Mouse (Mus musculus) adrenal gland, adult 2 months (tissue): ENCODE measurements around the gene Obscn. TPM values are rescaled to one million over a fixed set of nuclear protein-coding genes. Genes with fewer than 3 reads are reported as not detected.

ENCODE experiments used
- DNase-seq: peaks from one replicate; pipeline ENCODE4 v3.0.0; 2021
- polyA plus RNA-seq: library from polyadenylated mRNA; depleted of rRNA; stranded (reverse); fragments of >200 nt; gene quantifications from 2 replicates; pipeline ENCODE4 v1.2.3, GENCODE M21; 2012
- total RNA-seq, 2 experiments: library from RNA; stranded (reverse); gene quantifications; 2 replicates each; pipeline ENCODE4 v1.2.3; 2021

The Obscn gene
- total and polyA plus RNA-seq, 3 experiments = 0.92 to 5.5 (median 1.5) TPM

- no peak for DNase-seq
These were observed 78.2 kb downstream of the Obscn start for GRCm38 (mm10) chr11:59058025-59058424.

- DNase-seq = peak; percentile 21
These were observed 85.2 kb downstream of the Obscn start for GRCm38 (mm10) chr11:59051031-59051430.

GRCm38 (mm10) chr11:59044703-59045330 lies 91.4 kb downstream of the Obscn start:
- no peak for DNase-seq

GRCm38 (mm10) chr11:59029003-59029402 lies 107.2 kb downstream of the Obscn start:
- DNase-seq = no peak

- DNase-seq = no peak
These were observed 109.8 kb downstream of the Obscn start for GRCm38 (mm10) chr11:59026411-59026810.

- DNase-seq = peak; percentile 71
These were observed 121.2 kb downstream of the Obscn start for GRCm38 (mm10) chr11:59015052-59015451.

GRCm38 (mm10) chr11:59002327-59003079 lies 133.7 kb downstream of the Obscn start:
- DNase-seq = no peak

- DNase-seq = no peak
These were observed 135.6 kb downstream of the Obscn start for GRCm38 (mm10) chr11:59000635-59001034.

- DNase-seq = no peak
These were observed 136.4 kb downstream of the Obscn start for GRCm38 (mm10) chr11:58999830-59000229.

GRCm38 (mm10) chr11:58999158-58999557 lies 137.0 kb downstream of the Obscn start:
- no peak for DNase-seq

GRCm38 (mm10) chr11:58997541-58997940 lies 138.7 kb downstream of the Obscn start:
- no peak for DNase-seq

GRCm38 (mm10) chr11:58995807-58996370 lies 140.3 kb downstream of the Obscn start:
- no peak for DNase-seq

- no peak for DNase-seq
These were observed 141.0 kb downstream of the Obscn start for GRCm38 (mm10) chr11:58995061-58995806.

- peak; percentile 76 for DNase-seq
These were observed 141.8 kb downstream of the Obscn start for GRCm38 (mm10) chr11:58994337-58994826.

GRCm38 (mm10) chr11:58993091-58993670 lies 143.0 kb downstream of the Obscn start:
- no peak for DNase-seq

GRCm38 (mm10) chr11:58991911-58992310 lies 144.3 kb downstream of the Obscn start:
- DNase-seq = no peak

- DNase-seq = no peak
These were observed 145.4 kb downstream of the Obscn start for GRCm38 (mm10) chr11:58990794-58991193.

- DNase-seq = no peak
These were observed 146.1 kb downstream of the Obscn start for GRCm38 (mm10) chr11:58990141-58990540.

GRCm38 (mm10) chr11:58989166-58989565 lies 147.0 kb downstream of the Obscn start:
- DNase-seq = no peak

GRCm38 (mm10) chr11:58985299-58985917 lies 150.8 kb downstream of the Obscn start:
- DNase-seq = peak; percentile 85

- DNase-seq = no peak
These were observed 151.5 kb downstream of the Obscn start for GRCm38 (mm10) chr11:58984657-58985056.
